Mouse (Mus musculus): Measurements from ENCODE around the gene Vapa. TPM values are rescaled to one million over a fixed set of nuclear protein-coding genes. Genes with fewer than 3 reads are reported as not detected.
"Not testable (repeated sequence)": the region's sequence is repeated elsewhere in the genome, so short reads cannot be mapped to it uniquely, and the experiment has no call there.

The Vapa gene
- total and polyA plus RNA-seq, 3 experiments = 14.3 to 91.4 (median 86.1) TPM

DNA sequence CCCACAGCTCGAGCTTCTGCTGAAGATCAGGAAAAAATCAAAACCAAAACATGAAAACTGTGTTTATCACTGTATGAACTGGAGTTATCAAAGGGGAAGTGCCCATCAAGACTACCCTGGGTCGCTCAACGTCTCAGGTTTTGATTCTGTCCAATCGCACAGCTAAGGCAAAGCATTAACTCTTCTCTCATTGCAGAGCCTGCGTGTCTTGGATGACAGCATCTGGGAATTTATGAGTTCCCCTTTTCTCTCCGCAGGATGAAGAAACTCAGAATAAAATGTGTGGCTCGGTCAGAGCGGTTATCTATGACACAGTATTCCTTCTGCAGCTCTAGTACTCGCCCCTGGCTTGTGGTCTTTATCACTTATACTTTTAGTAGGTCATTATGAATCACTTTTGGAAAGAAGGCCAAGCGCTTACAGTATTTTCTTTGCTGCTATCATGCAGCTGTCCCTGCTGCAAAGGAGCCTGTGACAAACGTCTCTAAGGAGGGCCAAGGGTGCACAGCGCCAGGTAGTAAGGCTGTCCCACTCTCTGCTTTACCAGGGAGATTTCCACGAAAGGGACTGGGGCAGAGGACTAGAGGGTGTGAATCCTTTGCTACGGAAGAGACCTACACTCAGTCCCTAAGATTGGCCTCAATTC is 22.5 kb upstream of the Vapa start:
- DNase-seq = no peak
- 44% methylated on average over 14 of the region's 14 CpGs for WGBS

DNA sequence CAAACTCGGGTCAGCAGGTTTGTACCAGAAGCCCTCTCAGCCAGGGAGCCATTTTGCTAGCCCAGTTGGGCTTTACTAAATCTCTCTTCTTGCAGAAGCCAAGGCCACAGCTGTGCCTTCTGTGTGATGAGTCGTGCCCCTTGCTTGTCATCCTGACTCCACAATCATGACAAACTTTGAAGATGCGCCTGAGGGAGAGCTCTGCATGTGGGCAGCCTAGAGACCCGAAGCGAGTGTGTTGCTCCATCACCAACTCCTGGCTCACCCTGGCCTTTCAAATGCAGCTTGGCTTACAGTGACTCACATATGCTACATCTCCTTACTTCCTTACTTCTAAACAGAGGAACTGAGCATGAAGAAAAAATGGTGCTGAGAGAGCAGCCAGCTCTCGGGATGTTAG is 16.6 kb upstream of the Vapa start:
- H3K4me3 ChIP-seq = no peak overlapping the region
- H3K79me2 ChIP-seq (replicated peaks; ENCODE audit: control insufficient read depth, insufficient read depth, low read length) = no peaks in the 10 kb centered on the region
- 79% methylated on average over 6 of the region's 6 CpGs for WGBS
- no peak for DNase-seq
- no peaks in the 10 kb centered on the region for H3K36me3 ChIP-seq (ENCODE audit: control insufficient read depth, insufficient read depth, low read length)
- no peaks in the 10 kb centered on the region for H3K27me3 ChIP-seq (ENCODE audit: control insufficient read depth, insufficient read depth, low read length)
- no peak overlapping the region for H3K27ac ChIP-seq
- intact Hi-C loops (cut with DNase I) = no loop called here
- no peak for TF ChIP-seq POLR2A (IDR thresholded peaks at IDR 0.05; ENCODE audit: insufficient read depth, low read depth, low read length)
- TF ChIP-seq EP300 (IDR thresholded peaks at IDR 0.05; ENCODE audit: insufficient read depth, low read depth, low read length) = no peak
- no peak for TF ChIP-seq CTCF (IDR thresholded peaks at IDR 0.05)
- H3K9ac ChIP-seq (ENCODE audit: low read depth, low read length) = no peak overlapping the region
- no peaks in the 10 kb centered on the region for H3K4me1 ChIP-seq (ENCODE audit: control insufficient read depth, insufficient read depth, low read length)

More for the DNA sequence above, 22.5 kb upstream of the Vapa start:
- H3K36me3 ChIP-seq (ENCODE audit: control insufficient read depth, insufficient read depth, low read length) = no peaks in the 10 kb centered on the region
- no peak overlapping the region for H3K9ac ChIP-seq (ENCODE audit: low read depth, low read length)
- no peak overlapping the region for H3K4me3 ChIP-seq
- no peaks in the 10 kb centered on the region for H3K79me2 ChIP-seq (replicated peaks; ENCODE audit: control insufficient read depth, insufficient read depth, low read length)
- H3K4me1 ChIP-seq (ENCODE audit: control insufficient read depth, insufficient read depth, low read length) = no peaks in the 10 kb centered on the region; the same call in 1 of the 2 replicates
- no peaks in the 10 kb centered on the region for H3K27me3 ChIP-seq (ENCODE audit: control insufficient read depth, insufficient read depth, low read length)
- intact Hi-C loops (cut with DNase I) = no loop called here
- TF ChIP-seq CTCF (IDR thresholded peaks at IDR 0.05) (no peak), POLR2A (IDR thresholded peaks at IDR 0.05; ENCODE audit: insufficient read depth, low read depth, low read length) (no peak), EP300 (IDR thresholded peaks at IDR 0.05; ENCODE audit: insufficient read depth, low read depth, low read length) (no peak)
- no peak overlapping the region for H3K27ac ChIP-seq

DNA sequence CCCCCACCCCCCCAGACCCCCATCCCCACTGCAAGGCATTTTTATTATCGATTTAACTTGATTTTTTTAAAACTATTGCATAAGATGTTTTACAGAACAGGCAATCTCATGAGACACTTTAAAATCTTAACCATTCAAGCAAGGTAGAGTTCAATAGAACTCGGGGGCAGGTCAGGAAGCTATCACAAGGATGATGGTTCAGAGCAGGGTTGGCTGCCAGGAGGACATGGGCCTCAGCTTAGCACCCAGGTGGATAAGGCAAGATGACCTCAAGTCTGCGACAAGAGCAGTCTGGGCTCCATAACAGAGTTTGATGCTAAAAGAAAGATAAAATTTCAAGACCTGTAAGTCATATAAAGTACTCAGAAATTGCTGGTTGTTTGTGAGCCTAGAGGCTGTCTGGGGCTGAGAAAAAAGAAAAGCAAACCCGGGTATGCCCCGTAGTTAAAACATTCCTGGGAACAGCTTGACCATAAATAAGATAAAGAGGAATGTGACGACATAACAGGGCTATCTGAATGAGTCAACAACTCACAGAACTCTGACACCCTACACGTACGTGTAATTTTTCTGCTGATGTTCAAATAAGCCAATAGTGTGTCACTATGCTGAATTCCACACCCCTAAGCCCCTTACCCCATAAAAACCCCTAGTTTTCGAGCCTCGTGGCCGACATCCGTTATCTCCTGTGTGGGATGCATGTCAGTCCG is 15.6 kb upstream of the Vapa start:
- H3K4me1 ChIP-seq (ENCODE audit: control insufficient read depth, insufficient read depth, low read length); H3K27ac ChIP-seq; intact Hi-C loops (cut with DNase I); DNase-seq; H3K79me2 ChIP-seq (replicated peaks; ENCODE audit: control insufficient read depth, insufficient read depth, low read length); H3K9ac ChIP-seq (ENCODE audit: low read depth, low read length); H3K4me3 ChIP-seq; H3K36me3 ChIP-seq (ENCODE audit: control insufficient read depth, insufficient read depth, low read length); H3K27me3 ChIP-seq (ENCODE audit: control insufficient read depth, insufficient read depth, low read length): not testable (repeated sequence)
- WGBS = 58% methylated on average over 13 of the region's 13 CpGs

DNA sequence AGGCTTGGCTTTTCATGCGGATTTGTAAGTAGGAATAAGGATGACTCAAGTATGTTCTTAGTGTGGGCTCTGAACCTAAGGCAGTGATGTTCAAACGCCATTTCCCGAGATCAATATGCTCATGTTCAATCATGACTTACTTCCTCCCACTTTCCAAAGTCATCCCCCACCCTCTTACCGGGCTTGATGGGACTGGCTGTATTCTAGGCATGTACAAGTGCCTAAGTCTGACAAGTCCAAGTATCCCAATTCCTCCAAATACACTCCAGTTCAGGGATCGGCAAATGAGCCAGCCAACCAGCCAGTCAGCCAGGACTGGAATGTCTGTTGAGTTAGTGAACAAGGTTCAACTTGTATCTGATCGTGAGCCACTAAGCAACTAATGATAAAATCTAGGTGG is 12.9 kb upstream of the Vapa start:
- no peak overlapping the region for H3K27ac ChIP-seq
- H3K4me1 ChIP-seq (ENCODE audit: control insufficient read depth, insufficient read depth, low read length) = no peaks in the 10 kb centered on the region
- H3K4me3 ChIP-seq = no peak overlapping the region
- no peak for DNase-seq
- WGBS = 87% methylated on average over 6 of the region's 6 CpGs
- no peaks in the 10 kb centered on the region for H3K27me3 ChIP-seq (ENCODE audit: control insufficient read depth, insufficient read depth, low read length)
- H3K9ac ChIP-seq (ENCODE audit: low read depth, low read length) = no peak overlapping the region
- intact Hi-C loops (cut with DNase I) = no loop called here
- H3K79me2 ChIP-seq (replicated peaks; ENCODE audit: control insufficient read depth, insufficient read depth, low read length) = no peaks in the 10 kb centered on the region
- H3K36me3 ChIP-seq (ENCODE audit: control insufficient read depth, insufficient read depth, low read length) = no peaks in the 10 kb centered on the region
- TF ChIP-seq EP300 (IDR thresholded peaks at IDR 0.05; ENCODE audit: insufficient read depth, low read depth, low read length) = no peak
- no peak for TF ChIP-seq POLR2A (IDR thresholded peaks at IDR 0.05; ENCODE audit: insufficient read depth, low read depth, low read length)
- TF ChIP-seq CTCF (IDR thresholded peaks at IDR 0.05) = no peak

DNA sequence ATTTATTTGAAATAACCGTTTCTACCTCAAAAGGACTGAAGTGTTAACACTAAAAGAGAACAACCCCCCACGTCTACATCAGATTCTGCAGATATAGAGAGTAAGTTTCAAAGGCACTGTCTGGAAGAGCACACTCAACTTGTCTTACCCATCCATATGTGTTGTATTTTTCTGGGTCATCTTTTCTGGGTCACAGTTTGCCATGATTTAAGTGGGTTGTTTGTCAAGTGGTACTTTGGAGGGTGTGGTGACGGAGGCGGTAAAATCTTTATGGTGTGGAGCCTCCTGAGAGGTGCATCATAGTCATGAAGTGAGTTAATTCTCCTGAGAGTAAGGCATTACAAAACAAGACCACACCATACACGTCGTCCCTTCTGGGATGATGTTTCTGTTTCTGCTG is 12.2 kb upstream of the Vapa start:
- no peak overlapping the region for H3K27ac ChIP-seq
- no peak overlapping the region for H3K4me3 ChIP-seq
- TF ChIP-seq CTCF (IDR thresholded peaks at IDR 0.05) = no peak
- no peak for TF ChIP-seq EP300 (IDR thresholded peaks at IDR 0.05; ENCODE audit: insufficient read depth, low read depth, low read length)
- no peak for TF ChIP-seq POLR2A (IDR thresholded peaks at IDR 0.05; ENCODE audit: insufficient read depth, low read depth, low read length)
- DNase-seq = no peak
- 82% methylated on average over 6 of the region's 6 CpGs for WGBS
- no peaks in the 10 kb centered on the region for H3K27me3 ChIP-seq (ENCODE audit: control insufficient read depth, insufficient read depth, low read length)
- no peaks in the 10 kb centered on the region for H3K79me2 ChIP-seq (replicated peaks; ENCODE audit: control insufficient read depth, insufficient read depth, low read length)
- H3K4me1 ChIP-seq (ENCODE audit: control insufficient read depth, insufficient read depth, low read length) = no peaks in the 10 kb centered on the region
- intact Hi-C loops (cut with DNase I) = no loop called here
- H3K9ac ChIP-seq (ENCODE audit: low read depth, low read length) = no peak overlapping the region
- H3K36me3 ChIP-seq (ENCODE audit: control insufficient read depth, insufficient read depth, low read length) = no peaks in the 10 kb centered on the region

DNA sequence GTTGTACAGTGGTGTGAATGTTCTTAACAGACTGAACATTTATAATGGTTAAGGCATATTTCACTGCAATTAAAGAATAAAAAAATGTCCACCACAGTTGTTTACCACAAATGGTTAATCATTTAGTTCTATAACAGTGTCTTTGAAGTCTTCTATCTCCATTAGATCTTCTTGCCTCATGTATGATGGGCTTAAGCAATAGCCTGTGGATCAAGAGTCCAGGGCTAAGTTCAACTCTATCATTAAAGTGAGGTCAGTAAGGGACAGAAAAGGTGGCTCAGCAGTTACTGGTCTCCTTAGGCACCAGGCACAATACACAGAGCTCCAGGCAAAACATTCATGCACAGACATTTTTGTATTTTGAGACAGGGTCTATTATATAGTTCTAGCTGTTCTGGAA is 9.8 kb upstream of the Vapa start:
- Histone ChIP-seq H3K36me3 (ENCODE audit: control insufficient read depth, insufficient read depth, low read length) (no peaks in the 10 kb centered on the region), H3K9ac (ENCODE audit: low read depth, low read length) (no peak overlapping the region), H3K79me2 (replicated peaks; ENCODE audit: control insufficient read depth, insufficient read depth, low read length) (no peaks in the 10 kb centered on the region), H3K4me1 (ENCODE audit: control insufficient read depth, insufficient read depth, low read length) (no peaks in the 10 kb centered on the region), H3K27ac (no peak overlapping the region), H3K4me3 (no peak overlapping the region), H3K27me3 (ENCODE audit: control insufficient read depth, insufficient read depth, low read length) (no peaks in the 10 kb centered on the region)
- no peak for TF ChIP-seq EP300 (IDR thresholded peaks at IDR 0.05; ENCODE audit: insufficient read depth, low read depth, low read length)
- no peak for TF ChIP-seq POLR2A (IDR thresholded peaks at IDR 0.05; ENCODE audit: insufficient read depth, low read depth, low read length)
- no peak for TF ChIP-seq CTCF (IDR thresholded peaks at IDR 0.05)
- DNase-seq = no peak
- intact Hi-C loops (cut with DNase I) = no loop called here

Data from heart, adult 2 months (tissue).